Mouse (Mus musculus): ENCODE data around the gene Alk. TPM values are rescaled to one million over a fixed set of nuclear protein-coding genes. Genes with fewer than 3 reads are reported as not detected.

The Alk gene
- total RNA-seq, 2 experiments from 2014 or later, result not detected

DNA sequence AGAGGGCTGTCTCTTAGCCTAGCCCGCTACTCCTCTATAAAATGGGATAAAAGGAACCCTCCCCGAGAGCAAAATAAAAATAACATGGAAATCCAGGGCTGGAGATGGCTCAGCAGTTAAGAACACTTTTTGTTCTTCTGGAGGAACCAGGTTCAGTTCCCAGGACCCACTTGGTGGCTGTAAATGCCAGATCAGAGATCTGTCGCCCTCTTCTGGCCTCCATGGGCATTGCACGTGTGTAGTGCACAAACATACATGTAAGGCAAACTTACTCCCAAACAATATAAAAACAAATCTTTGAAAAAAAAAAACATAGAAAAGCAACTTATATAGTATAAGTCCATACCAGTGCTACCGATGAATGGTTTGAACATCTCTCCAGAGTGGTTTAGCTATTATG lies 731.5 kb downstream of the Alk start:
- no peak overlapping the region for H3K4me3 ChIP-seq
- intact Hi-C loops (cut with DNase I), result loop anchor here (5.0 kb wide), 1 partner anchor 311 kb away; no protein-coding TSS in a partner anchor
- DNase-seq, result no peak
- TF ChIP-seq CTCF (IDR thresholded peaks at IDR 0.05), result peak; percentile 66
- no peak overlapping the region for H3K27ac ChIP-seq

DNA sequence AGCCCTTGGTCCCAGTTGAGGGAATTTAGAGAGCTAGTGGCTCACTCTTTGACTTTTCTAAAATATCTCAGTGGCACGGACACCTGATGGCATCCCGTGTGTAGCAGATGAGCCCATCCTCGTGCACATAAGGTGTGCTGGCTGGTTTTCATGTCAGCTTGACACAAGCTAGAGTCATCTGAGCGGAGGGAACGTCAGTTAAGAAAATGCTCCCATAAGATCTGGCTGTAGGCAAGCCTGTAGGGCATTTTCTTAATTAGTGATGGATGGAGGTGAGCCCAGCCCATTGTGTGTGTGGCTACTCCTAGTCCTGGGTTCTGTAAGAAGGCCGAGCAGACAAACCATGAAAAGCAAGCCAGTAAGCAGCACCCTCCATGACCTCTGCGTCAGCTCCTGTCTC lies 732.4 kb downstream of the Alk start:
- intact Hi-C loops (cut with DNase I), result loop anchor here (5.0 kb wide), 1 partner anchor 310 kb away; no protein-coding TSS in a partner anchor

DNA sequence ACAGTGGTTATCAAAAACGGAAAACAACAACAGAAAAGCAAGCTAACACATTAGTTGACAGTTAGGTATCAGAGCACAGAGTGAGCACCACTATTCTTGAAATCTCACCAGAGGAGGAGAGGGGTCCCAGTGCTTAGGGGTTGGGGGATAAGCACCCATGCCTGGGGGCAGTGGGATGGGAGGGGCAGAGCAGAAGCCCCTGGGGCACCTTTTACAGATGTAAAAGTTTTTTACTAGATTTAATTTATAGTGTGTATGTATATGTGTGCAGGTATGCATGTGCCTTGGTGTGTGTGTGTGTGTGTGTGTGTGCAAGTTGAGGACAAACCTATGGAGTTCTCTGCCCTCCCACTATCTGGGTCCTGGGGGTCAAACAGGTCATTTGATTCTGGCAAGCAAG lies 733.8 kb downstream of the Alk start:
- intact Hi-C loops (cut with DNase I), result loop anchor here (5.0 kb wide), 1 partner anchor 308 kb away; no protein-coding TSS in a partner anchor
- no peak for DNase-seq
- Histone ChIP-seq H3K27ac (no peak overlapping the region), H3K4me3 (no peak overlapping the region)
- TF ChIP-seq CTCF (IDR thresholded peaks at IDR 0.05), result no peak

More for the DNA sequence above, 732.4 kb downstream of the Alk start:
- TF ChIP-seq CTCF (IDR thresholded peaks at IDR 0.05), result no peak
- H3K4me3 ChIP-seq, result no peak overlapping the region
- DNase-seq, result no peak
- H3K27ac ChIP-seq, result no peak overlapping the region

DNA sequence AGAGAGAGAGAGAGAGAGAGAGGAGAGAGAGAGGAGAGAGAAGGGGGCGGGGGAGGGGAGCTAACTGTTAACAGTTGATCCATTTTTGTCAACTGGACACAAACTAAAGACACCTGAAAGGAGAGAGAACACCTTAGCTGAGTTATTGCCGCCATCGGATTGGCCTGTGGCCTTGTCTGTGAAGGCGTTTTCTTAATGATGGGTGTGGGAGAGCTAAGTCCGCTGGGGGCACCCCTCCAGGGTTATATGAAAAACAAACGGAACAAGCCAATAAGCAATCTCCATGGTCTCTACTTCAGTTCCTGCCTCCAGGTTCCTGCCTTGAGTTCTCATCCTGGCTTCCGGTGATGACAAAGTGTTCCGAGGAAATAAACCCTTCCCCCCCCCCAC lies 734.2 kb downstream of the Alk start:
- DNase-seq, result no peak
- Histone ChIP-seq H3K27ac (no peak overlapping the region), H3K4me3 (no peak overlapping the region)
- TF ChIP-seq CTCF (IDR thresholded peaks at IDR 0.05), result no peak
- intact Hi-C loops (cut with DNase I), result loop anchor here (5.0 kb wide), 1 partner anchor 308 kb away; no protein-coding TSS in a partner anchor

DNA sequence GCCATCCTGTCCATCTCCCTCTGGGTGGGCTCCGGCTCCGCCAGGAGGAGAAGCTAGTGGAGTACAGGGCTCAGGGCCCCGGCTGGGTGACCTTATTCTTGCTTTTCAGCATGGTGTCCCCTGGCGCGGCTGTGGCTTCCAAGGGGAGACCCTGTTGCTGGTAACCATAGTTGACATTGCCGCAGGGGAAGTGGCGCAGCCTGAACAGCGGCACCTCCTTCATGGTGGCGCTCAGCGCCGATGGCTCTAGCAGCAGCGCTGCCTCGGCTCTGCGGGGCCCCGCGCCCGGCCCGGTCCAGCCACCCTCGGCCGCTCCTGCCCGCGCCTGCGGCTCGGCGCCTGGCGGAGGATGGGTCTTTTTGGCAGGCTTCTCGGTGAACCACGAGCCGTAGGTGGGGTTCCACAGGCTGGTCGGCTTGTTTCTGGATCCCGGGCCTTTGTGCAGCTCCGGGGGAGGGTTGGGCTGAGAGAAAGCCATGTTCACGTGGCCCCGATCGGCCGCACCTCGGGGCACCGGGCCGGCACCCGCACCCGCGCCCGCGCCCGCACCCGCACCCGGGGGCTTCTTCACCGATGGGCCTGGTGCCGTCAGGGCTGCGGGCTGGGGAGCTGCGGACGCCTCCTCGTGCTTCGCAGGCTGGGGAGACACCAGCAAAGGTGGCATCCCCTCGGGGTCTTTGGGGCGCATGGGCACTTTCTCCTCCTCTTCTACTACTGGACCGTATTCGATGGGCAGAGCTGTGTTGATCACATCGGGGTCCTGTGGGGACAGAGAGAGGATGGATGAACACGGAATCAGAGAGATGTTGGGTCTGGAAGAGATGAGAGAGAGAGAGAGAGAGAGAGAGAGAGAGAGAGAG lies 734.8 kb downstream of the Alk start:
- peak overlapping the region; percentile 70 for H3K4me3 ChIP-seq
- intact Hi-C loops (cut with DNase I), result loop anchor here (5.0 kb wide), 1 partner anchor 307 kb away; no protein-coding TSS in a partner anchor
- peak; percentile 24 for DNase-seq
- TF ChIP-seq CTCF (IDR thresholded peaks at IDR 0.05), result no peak
- no peak overlapping the region for H3K27ac ChIP-seq

DNA sequence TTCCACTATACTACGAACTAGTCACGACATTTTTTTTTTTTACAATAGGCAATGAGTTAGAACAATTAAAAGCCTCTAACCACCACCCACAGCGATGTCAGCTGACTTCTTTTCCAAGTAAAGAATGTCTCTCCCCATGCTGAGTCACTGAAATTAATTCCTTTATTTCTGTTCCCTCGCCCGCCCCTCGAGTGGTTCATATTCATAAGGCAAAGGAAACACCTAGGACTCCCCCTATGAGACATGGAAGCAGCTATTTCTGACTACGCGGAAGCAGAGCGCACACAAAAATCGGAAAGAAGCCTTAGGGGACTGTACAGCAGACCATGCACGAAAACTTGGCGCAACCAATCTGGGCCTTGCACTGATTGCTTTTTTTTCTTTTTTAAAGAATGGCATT lies 735.6 kb downstream of the Alk start:
- Histone ChIP-seq H3K27ac (no peak overlapping the region), H3K4me3 (no peak overlapping the region)
- DNase-seq, result no peak
- intact Hi-C loops (cut with DNase I), result no loop called here
- TF ChIP-seq CTCF (IDR thresholded peaks at IDR 0.05), result no peak

DNA sequence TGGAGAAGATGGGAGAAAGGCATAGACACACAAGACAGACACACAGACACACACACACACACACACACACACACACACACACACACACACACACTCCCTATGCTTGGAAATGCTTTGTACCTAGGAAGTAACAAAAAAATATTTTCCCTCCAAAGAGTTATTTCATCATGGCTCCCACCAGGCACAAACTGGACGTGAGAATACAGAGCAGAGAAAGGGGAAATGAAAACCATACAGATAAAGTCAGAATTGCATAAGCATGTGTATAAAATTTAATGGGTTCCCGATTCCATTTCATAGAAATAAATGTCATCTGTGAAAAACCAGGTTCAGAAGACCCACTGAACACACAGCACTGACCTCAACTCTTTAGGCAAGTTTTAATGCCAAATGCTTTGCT lies 736.5 kb downstream of the Alk start:
- intact Hi-C loops (cut with DNase I), result no loop called here
- Histone ChIP-seq H3K27ac (no peak overlapping the region), H3K4me3 (no peak overlapping the region)
- TF ChIP-seq CTCF (IDR thresholded peaks at IDR 0.05), result no peak
- no peak for DNase-seq

DNA sequence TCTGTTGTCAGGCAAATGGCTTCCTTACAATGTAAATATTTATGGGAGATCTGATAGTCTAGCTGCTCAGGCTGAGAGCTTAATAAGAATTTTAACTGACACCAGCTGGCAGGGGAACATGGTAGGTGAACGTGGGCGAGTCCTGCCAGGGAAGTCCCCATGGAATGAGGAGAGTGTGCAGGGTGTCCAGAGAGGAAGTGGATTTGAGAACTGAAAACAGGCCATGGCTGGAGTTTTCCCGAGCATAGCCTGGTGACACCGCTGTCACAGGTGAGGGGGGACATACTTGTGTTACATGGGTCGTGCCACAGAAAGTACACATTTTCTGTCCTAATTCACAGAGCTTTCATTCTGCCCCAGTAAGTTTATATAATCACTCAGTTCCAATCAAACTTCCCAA lies 739.0 kb downstream of the Alk start:
- intact Hi-C loops (cut with DNase I), result no loop called here

DNA sequence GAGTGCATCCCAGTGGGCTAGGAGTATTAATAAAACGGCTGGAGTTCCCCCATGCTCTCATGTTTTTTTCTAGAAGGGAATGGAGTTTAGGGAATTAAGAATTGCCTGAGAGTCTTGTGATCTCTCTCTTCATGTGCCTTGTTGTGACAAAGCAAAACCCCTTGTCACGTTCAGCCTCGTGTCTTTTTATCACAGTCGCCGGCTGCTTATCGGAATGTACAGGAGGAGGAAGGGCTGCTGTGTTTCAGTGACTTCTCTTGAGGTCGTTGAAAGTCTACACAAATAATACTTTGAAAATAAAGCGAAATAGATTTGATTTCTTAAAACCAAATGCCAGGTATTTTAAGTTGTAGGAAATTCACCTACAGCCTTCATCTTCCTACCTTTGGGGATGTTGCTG lies 740.4 kb downstream of the Alk start:
- intact Hi-C loops (cut with DNase I), result no loop called here
- DNase-seq, result no peak
- Histone ChIP-seq H3K27ac (no peak overlapping the region), H3K4me3 (no peak overlapping the region)
- no peak for TF ChIP-seq CTCF (IDR thresholded peaks at IDR 0.05)

More for the DNA sequence above, 739.0 kb downstream of the Alk start:
- no peak for TF ChIP-seq CTCF (IDR thresholded peaks at IDR 0.05)
- DNase-seq, result no peak
- Histone ChIP-seq H3K4me3 (no peak overlapping the region), H3K27ac (no peak overlapping the region)

DNA sequence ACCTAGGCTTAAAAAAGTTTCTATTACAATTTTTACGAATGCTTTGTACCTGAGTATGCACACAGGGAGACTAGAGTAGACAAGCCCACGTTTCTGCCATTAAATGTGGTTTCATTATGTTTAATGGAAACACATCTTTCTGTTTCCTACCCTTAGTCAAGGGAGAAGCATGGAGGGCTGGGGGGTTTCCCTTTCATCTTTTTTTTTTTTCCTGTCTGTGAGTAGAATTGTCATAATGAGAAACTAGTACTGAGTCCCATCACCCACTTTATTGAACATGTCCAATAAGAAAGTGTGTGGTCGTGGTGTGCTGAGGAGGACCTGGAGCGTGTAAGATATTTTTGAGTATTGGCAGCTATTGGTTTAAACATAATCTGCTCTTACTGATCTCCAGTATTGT lies 741.5 kb downstream of the Alk start:
- Histone ChIP-seq H3K4me3 (no peak overlapping the region), H3K27ac (no peak overlapping the region)
- intact Hi-C loops (cut with DNase I), result no loop called here
- no peak for TF ChIP-seq CTCF (IDR thresholded peaks at IDR 0.05)
- DNase-seq, result no peak

DNA sequence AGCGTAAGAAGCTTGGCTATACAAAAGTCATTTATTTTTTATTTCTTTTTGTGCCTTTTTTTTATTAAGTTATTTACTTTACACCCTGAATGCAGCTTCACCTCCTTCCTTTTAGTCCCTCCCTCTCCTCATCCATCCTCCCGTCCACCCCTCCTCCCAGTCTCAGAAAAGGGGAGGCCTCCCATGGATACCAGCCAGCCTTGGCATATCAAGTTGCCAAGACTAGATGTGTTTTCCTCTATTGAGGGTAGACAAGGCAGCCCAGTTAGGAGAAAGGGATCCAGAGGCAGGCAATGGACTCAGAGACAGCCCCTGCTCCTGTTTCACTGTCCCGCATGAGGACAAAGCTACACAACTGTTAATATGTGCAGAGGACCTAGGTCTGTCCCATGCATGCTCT lies 742.2 kb downstream of the Alk start:
- H3K27ac ChIP-seq, result no peak overlapping the region
- H3K4me3 ChIP-seq, result no peak overlapping the region
- TF ChIP-seq CTCF (IDR thresholded peaks at IDR 0.05), result no peak
- intact Hi-C loops (cut with DNase I), result no loop called here
- DNase-seq, result no peak

DNA sequence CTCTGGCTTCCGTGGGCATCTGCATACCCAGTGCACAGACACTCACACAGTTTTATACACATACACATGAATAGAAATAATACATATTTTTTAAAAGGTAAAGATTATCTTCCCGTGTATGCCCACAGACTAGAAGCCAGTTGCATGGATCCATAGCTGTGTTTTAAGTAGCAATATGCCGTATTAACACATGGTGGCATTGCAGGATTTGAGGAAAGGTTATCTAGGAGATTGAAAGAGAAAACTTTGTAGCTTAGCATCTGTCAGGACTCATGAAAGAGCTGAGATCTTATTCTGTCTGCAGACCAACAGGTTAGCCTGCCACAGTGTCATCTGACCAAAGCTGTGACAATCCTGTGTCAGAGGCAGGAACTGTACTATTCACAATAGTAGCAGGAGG lies 772.5 kb downstream of the Alk start:
- Histone ChIP-seq H3K27ac (no peak overlapping the region), H3K4me3 (no peak overlapping the region)
- no peak for DNase-seq
- intact Hi-C loops (cut with DNase I), result no loop called here
- no peak for TF ChIP-seq CTCF (IDR thresholded peaks at IDR 0.05)

DNA sequence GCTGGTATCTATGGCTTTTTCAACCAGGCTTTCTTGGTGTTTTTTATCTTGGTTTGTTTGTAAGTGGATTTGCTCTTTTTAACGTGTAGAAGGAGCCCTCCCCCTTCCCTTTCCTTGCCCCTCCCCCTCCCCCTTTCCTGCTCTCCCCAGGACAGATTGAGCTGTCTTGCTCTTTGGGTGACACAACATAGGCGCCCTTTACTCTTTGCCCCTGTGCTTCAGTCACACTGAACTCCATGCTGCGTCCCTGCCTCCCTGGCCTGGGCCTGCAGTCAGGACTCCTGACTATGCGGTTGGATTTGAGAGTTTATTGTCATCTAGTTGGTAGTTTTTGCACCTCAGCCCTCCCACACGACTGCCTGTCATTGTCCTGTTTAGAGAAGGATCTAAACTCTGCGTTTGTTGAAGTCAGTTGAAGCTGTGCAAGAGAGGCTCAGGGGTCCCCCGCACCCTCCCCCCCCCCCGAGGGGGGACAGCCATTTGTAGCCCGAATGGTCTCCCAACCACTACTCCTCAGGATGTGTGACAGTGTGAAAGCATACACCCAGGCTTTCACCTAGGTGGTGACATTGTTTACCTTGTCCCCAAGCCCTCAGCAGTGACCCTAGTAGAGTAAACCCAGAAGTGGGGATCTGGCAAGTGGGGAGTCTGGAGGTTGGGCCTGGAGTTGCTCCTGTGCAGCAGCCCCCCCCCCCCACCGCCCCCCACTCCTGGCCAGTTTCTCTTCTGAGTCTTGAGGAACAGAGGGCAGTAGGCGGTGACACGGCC lies 775.6 kb downstream of the Alk start:
- intact Hi-C loops (cut with DNase I), result no loop called here
- H3K27ac ChIP-seq, result no peak overlapping the region
- no peak for DNase-seq
- TF ChIP-seq CTCF (IDR thresholded peaks at IDR 0.05), result no peak
- H3K4me3 ChIP-seq, result no peak overlapping the region

All from gastrocnemius, adult 2 months (tissue).